Mouse (Mus musculus) layer of hippocampus, postnatal 36 days (tissue): ENCODE measurements at regions not wholly inside any gene's neighbourhood (a gene's known extent, or its start where the extent isn't known, plus 50 kb on each side); places are given as distances from the start of the nearest gene placed in this dataset.

Source experiments
- DNase-seq, 2 experiments: peaks; one replicate each; pipeline ENCODE4 v3.0.0; 2022

- DNase-seq = no peak
Observed at GRCm38 (mm10) chr6:52486146-52486545, 154.0 kb downstream of the Hibadh start.

GRCm38 (mm10) chr6:52486655-52487054, 153.5 kb downstream of the Hibadh start:
- DNase-seq = no peak

GRCm38 (mm10) chr6:52487861-52488260, 152.3 kb downstream of the Hibadh start:
- DNase-seq = no peak

- no peak for DNase-seq
Observed at GRCm38 (mm10) chr6:52490264-52490775, 149.9 kb downstream of the Hibadh start.

GRCm38 (mm10) chr6:52495301-52495700, 144.9 kb downstream of the Hibadh start:
- no peak for DNase-seq

- DNase-seq = no peak
Observed at GRCm38 (mm10) chr6:52495855-52496254, 144.3 kb downstream of the Hibadh start.
